Mouse (Mus musculus) adrenal gland, adult 18-20 months (tissue): ENCODE results near the gene Flnc. TPM values are rescaled to one million over a fixed set of nuclear protein-coding genes. Genes with fewer than 3 reads are reported as not detected.

Source experiments
- DNase-seq, 2 experiments: peaks; one replicate each; pipeline ENCODE4 v3.0.0; 2021 to 2022; ENCODE audit warnings: low spot score in 2 of 2
- total RNA-seq, 2 experiments: library from RNA; stranded (reverse); gene quantifications; 1 replicate in 1 of 2; 2 replicates in 1 of 2; pipeline ENCODE4 v1.2.3; 2021

The Flnc gene
- total RNA-seq, 2 experiments from 2014 or later: 2.6 to 4.6 TPM

GRCm38 (mm10) chr6:29430681-29431420, 2.2 kb upstream of the Flnc start:
- DNase-seq: no peak

- no peak for DNase-seq
Measured at GRCm38 (mm10) chr6:29431473-29431872, 1.6 kb upstream of the Flnc start.

- no peak for DNase-seq
Measured at GRCm38 (mm10) chr6:29432156-29432555, 900 bp upstream of the Flnc start.

GRCm38 (mm10) chr6:29432676-29433037, 399 bp upstream of the Flnc start:
- DNase-seq: no peak

- no peak for DNase-seq
Measured at GRCm38 (mm10) chr6:29433804-29434795, 1.0 kb downstream of the Flnc start.

- DNase-seq: no peak
Measured at GRCm38 (mm10) chr6:29434911-29435691, 2.0 kb downstream of the Flnc start.

- DNase-seq: no peak
Measured at GRCm38 (mm10) chr6:29435940-29436451, 2.9 kb downstream of the Flnc start.

GRCm38 (mm10) chr6:29436461-29436934, 3.4 kb downstream of the Flnc start:
- no peak for DNase-seq

- DNase-seq: no peak
Measured at GRCm38 (mm10) chr6:29439251-29439650, 6.2 kb downstream of the Flnc start.

- no peak for DNase-seq
Measured at GRCm38 (mm10) chr6:29439789-29440188, 6.7 kb downstream of the Flnc start.

- peak; percentile 30 to 43 for DNase-seq
Measured at GRCm38 (mm10) chr6:29444773-29445172, 11.7 kb downstream of the Flnc start.

GRCm38 (mm10) chr6:29445354-29445753, 12.3 kb downstream of the Flnc start:
- DNase-seq: no peak

- no peak for DNase-seq
Measured at GRCm38 (mm10) chr6:29449858-29450257, 16.8 kb downstream of the Flnc start.

GRCm38 (mm10) chr6:29450667-29451066, 17.6 kb downstream of the Flnc start:
- DNase-seq: no peak

- DNase-seq: no peak
Measured at GRCm38 (mm10) chr6:29461502-29461901, 28.4 kb downstream of the Flnc start.

- DNase-seq: no peak
Measured at GRCm38 (mm10) chr6:29463388-29463787, 30.3 kb downstream of the Flnc start.

- DNase-seq: peak; percentile 83 to 87
Measured at GRCm38 (mm10) chr6:29467583-29468354, 34.7 kb downstream of the Flnc start, which contains the start of gene Atp6v1f. Gene Atp6v1f (plus strand): TSS chr6:29467718.

- no peak for DNase-seq
Measured at GRCm38 (mm10) chr6:29468851-29469250, 35.8 kb downstream of the Flnc start.

- DNase-seq: no peak
Measured at GRCm38 (mm10) chr6:29471137-29471536, 38.1 kb downstream of the Flnc start, which contains the start of gene Atp6v1fnb. Gene Atp6v1fnb (plus strand): TSS chr6:29471437.
